Mouse (Mus musculus): ENCODE measurements around the gene Nudt3. TPM values are rescaled to one million over a fixed set of nuclear protein-coding genes. Genes with fewer than 3 reads are reported as not detected.

The Nudt3 gene
- polyA plus RNA-seq, 1 experiment = 43.2 TPM

DNA sequence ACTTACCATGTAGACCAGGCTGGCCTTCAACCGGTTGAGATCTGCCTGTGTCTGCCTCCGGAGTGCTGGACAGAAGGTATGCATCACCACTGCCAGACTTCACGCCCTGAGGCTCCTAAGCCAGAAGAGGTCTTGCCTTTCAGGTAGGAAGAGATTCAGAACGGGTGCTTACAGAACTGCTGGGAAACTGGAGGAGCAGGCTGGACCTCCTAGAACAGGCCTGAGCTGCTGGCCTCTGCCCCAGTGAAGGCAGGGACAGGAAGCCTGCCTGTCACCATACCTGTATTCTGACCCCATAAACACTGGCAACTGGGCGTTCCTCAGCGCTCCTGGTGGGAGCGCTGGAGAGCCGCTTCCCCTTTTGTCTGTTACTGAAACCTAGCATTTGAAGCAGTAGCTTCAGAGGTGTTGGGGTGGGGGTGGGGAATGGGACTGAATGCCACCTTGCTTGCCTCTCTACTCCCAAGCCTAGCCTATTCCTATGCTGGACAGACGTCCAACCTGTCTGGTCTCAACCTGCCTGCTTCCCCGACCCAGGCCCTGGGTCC, 71.8 kb downstream of the Nudt3 start:
- no peak for DNase-seq (ENCODE audit: low read depth in 1 of 2, low spot score in 2 of 2)
- Histone ChIP-seq H3K27me3 (ENCODE audit: control insufficient read depth, insufficient read depth, low read length) (no peaks in the 10 kb centered on the region), H3K36me3 (ENCODE audit: control insufficient read depth, insufficient read depth, low read length) (no peaks in the 10 kb centered on the region), H3K4me3 (ENCODE audit: extremely low read depth, insufficient read depth, insufficient read length) (no peak overlapping the region), H3K4me1 (ENCODE audit: control insufficient read depth, insufficient read depth, insufficient read length) (peaks cover 13% of the 10 kb centered on the region), H3K27ac (ENCODE audit: insufficient read depth, low read length) (no peak overlapping the region)
- 61% methylated on average over 10 of the region's 10 CpGs for WGBS
- TF ChIP-seq CTCF (IDR thresholded peaks at IDR 0.05; ENCODE audit: extremely low read depth, insufficient read depth, insufficient read length, insufficient replicate concordance) = no peak
- TF ChIP-seq POLR2A (IDR thresholded peaks at IDR 0.05; ENCODE audit: low read depth, low read length) = no peak

DNA sequence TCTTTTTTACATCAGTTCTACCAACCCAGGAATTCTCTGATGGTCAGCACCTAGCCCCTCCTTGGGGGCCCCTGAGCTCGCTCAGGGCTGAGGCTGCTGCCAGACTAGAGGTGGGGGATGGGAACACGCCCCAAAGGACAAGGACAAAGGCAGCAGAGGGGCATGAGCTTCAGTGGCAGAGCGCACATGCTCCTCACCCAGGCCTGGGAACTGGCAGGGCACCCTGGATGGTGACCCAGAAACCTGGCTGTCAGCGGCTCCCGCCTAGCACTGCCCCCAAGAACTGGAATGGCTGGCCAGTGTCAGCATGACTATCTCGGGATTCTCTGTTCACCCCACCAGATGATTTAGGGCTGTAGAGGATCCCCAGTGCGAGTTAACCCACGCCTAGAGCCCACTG, 74.1 kb downstream of the Nudt3 start:
- Histone ChIP-seq H3K4me1 (ENCODE audit: control insufficient read depth, insufficient read depth, insufficient read length) (no peaks in the 10 kb centered on the region), H3K36me3 (ENCODE audit: control insufficient read depth, insufficient read depth, low read length) (no peaks in the 10 kb centered on the region), H3K4me3 (ENCODE audit: extremely low read depth, insufficient read depth, insufficient read length) (no peak overlapping the region), H3K27me3 (ENCODE audit: control insufficient read depth, insufficient read depth, low read length) (no peaks in the 10 kb centered on the region), H3K27ac (ENCODE audit: insufficient read depth, low read length) (no peak overlapping the region)
- WGBS = 63% methylated on average over 8 of the region's 8 CpGs
- no peak for DNase-seq (ENCODE audit: low read depth in 1 of 2, low spot score in 2 of 2)
- TF ChIP-seq POLR2A (IDR thresholded peaks at IDR 0.05; ENCODE audit: low read depth, low read length) (no peak), CTCF (IDR thresholded peaks at IDR 0.05; ENCODE audit: extremely low read depth, insufficient read depth, insufficient read length, insufficient replicate concordance) (no peak)

DNA sequence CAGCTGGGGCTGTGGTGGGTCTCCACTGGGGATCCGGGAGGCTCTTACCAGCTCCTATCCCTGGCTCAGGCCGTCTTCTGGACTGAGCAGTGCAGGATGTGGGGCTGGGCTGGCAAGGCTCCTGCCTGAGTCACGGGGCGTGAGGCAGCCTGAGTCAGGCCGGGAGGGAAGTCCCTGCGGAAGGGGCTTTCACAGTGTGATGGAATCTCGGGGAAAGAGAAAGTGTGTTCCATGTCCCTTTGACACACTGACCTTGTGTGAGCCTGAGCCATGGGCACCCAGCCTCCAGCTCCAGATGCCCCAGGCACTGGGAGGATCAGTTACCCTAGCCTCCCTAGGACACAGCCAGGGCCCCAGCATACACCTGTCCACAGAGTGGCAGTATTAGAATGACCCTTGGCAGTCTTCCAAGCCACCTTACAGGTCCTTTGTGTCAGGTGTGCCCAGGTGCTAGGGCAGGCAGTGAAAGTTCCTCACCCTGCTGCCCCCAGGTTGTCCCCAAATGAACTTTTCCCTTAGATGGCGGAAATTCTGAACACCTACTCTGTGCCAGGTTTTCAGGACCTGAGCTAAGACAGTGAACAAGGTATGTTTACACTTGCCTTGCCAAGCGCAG, 75.9 kb downstream of the Nudt3 start:
- Histone ChIP-seq H3K36me3 (ENCODE audit: control insufficient read depth, insufficient read depth, low read length) (no peaks in the 10 kb centered on the region), H3K27ac (ENCODE audit: insufficient read depth, low read length) (no peak overlapping the region), H3K27me3 (ENCODE audit: control insufficient read depth, insufficient read depth, low read length) (no peaks in the 10 kb centered on the region), H3K4me3 (ENCODE audit: extremely low read depth, insufficient read depth, insufficient read length) (no peak overlapping the region), H3K4me1 (ENCODE audit: control insufficient read depth, insufficient read depth, insufficient read length) (no peaks in the 10 kb centered on the region)
- TF ChIP-seq CTCF (IDR thresholded peaks at IDR 0.05; ENCODE audit: extremely low read depth, insufficient read depth, insufficient read length, insufficient replicate concordance) = no peak
- no peak for TF ChIP-seq POLR2A (IDR thresholded peaks at IDR 0.05; ENCODE audit: low read depth, low read length)
- 78% methylated on average over 9 of the region's 9 CpGs for WGBS
- no peak for DNase-seq (ENCODE audit: low read depth in 1 of 2, low spot score in 2 of 2)

DNA sequence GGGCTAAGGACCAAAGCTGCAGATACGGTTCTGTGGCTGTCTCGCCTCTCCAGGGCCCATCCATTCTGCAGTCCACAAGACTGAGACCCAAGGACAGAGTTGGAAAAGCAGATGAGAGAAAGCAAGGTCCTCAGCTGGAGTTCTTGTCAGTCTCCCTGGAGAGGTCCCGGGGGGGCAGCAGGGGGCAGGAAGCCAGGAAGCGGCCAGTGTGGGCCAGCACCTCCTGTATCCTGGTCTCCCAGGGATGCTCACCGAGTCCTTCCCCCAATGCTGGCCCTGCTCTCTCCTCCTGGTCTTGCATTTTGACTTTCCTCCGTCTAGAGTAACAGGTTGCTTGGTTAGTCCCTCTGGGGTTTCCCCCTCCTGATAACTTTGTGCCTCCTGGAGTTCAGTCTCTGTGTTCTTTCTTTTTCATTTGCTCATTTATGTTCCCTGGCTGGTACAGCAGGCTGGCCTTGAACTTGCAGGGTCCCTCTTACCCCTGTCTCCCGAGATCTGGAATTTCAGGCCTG, 76.7 kb downstream of the Nudt3 start:
- H3K4me3 ChIP-seq (ENCODE audit: extremely low read depth, insufficient read depth, insufficient read length) = no peak overlapping the region
- no peaks in the 10 kb centered on the region for H3K4me1 ChIP-seq (ENCODE audit: control insufficient read depth, insufficient read depth, insufficient read length)
- 73% methylated on average over 7 of the region's 7 CpGs for WGBS
- H3K27ac ChIP-seq (ENCODE audit: insufficient read depth, low read length) = no peak overlapping the region
- H3K27me3 ChIP-seq (ENCODE audit: control insufficient read depth, insufficient read depth, low read length) = no peaks in the 10 kb centered on the region
- no peaks in the 10 kb centered on the region for H3K36me3 ChIP-seq (ENCODE audit: control insufficient read depth, insufficient read depth, low read length)
- no peak for DNase-seq (ENCODE audit: low read depth in 1 of 2, low spot score in 2 of 2)
- TF ChIP-seq POLR2A (IDR thresholded peaks at IDR 0.05; ENCODE audit: low read depth, low read length) = no peak
- no peak for TF ChIP-seq CTCF (IDR thresholded peaks at IDR 0.05; ENCODE audit: extremely low read depth, insufficient read depth, insufficient read length, insufficient replicate concordance)

DNA sequence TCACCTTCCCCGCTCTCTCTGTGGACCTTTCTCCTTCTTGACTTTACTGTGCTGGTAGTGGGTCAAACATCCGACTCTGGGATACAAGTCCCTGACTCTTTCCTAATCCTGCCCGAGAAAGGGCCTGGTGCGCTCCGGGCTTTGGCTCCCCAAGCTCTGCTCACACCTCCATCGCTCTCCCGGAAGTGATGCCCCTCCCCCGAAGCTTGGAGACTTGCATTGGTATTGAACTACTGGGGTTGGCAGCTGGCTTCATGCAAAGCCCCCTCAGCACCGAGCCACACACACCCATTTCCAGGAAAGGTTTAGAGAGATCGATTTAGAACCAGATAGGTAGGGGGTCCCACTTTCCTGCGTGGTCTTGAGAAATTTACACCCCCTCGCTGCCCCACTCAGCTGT, 77.3 kb downstream of the Nudt3 start:
- 77% methylated on average over 12 of the region's 12 CpGs for WGBS
- Histone ChIP-seq H3K36me3 (ENCODE audit: control insufficient read depth, insufficient read depth, low read length) (no peaks in the 10 kb centered on the region), H3K27me3 (ENCODE audit: control insufficient read depth, insufficient read depth, low read length) (no peaks in the 10 kb centered on the region), H3K27ac (ENCODE audit: insufficient read depth, low read length) (no peak overlapping the region), H3K4me1 (ENCODE audit: control insufficient read depth, insufficient read depth, insufficient read length) (no peaks in the 10 kb centered on the region), H3K4me3 (ENCODE audit: extremely low read depth, insufficient read depth, insufficient read length) (no peak overlapping the region)
- TF ChIP-seq POLR2A (IDR thresholded peaks at IDR 0.05; ENCODE audit: low read depth, low read length) (no peak), CTCF (IDR thresholded peaks at IDR 0.05; ENCODE audit: extremely low read depth, insufficient read depth, insufficient read length, insufficient replicate concordance) (no peak)
- DNase-seq (ENCODE audit: low read depth in 1 of 2, low spot score in 2 of 2) = no peak

DNA sequence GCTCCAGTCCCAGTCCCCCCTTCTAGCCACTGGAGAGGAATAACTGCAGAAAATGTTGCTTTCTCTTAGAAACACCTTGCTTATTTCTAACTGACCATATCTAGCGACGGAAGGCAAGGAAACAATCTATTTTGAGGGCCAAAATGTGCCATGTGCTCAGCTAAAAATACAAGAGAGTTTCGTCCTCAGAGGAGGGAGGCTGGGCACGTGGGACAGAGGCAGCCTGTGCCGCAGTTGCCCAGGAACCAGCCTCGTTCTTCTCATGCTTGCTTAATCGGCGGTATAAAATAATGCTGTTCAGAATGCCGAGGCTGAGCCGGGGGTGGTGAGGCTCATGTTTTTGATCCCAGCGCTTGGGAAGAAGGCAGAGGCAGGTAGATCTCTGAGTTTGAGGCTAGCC, 78.7 kb downstream of the Nudt3 start:
- Histone ChIP-seq H3K4me1 (ENCODE audit: control insufficient read depth, insufficient read depth, insufficient read length) (no peaks in the 10 kb centered on the region), H3K27ac (ENCODE audit: insufficient read depth, low read length) (no peak overlapping the region), H3K4me3 (ENCODE audit: extremely low read depth, insufficient read depth, insufficient read length) (no peak overlapping the region), H3K27me3 (ENCODE audit: control insufficient read depth, insufficient read depth, low read length) (no peaks in the 10 kb centered on the region), H3K36me3 (ENCODE audit: control insufficient read depth, insufficient read depth, low read length) (no peaks in the 10 kb centered on the region)
- 88% methylated on average over 11 of the region's 11 CpGs for WGBS
- TF ChIP-seq CTCF (IDR thresholded peaks at IDR 0.05; ENCODE audit: extremely low read depth, insufficient read depth, insufficient read length, insufficient replicate concordance) = no peak
- no peak for TF ChIP-seq POLR2A (IDR thresholded peaks at IDR 0.05; ENCODE audit: low read depth, low read length)
- DNase-seq (ENCODE audit: low read depth in 1 of 2, low spot score in 2 of 2) = no peak

DNA sequence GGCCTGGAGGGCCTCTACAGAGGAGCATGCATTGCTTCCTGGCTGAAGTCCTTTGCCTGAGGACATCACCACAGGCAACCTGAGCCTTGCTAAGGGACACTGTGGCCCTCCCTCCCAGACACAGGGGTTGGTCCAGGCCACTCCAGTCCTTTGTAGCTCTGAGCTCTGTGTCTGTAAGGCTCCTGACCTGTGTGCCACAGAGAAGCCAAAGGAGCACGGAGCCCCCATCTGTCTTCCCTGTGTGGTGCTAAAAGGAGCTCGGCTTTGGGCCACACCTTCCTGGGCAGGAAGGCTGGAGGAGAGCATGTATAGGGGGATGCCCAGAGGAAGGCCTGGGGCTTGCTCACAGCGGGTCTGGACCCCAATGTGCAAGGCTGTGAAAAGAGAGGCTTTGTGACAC, 81.3 kb downstream of the Nudt3 start:
- H3K27ac ChIP-seq (ENCODE audit: insufficient read depth, low read length) = no peak overlapping the region
- H3K4me1 ChIP-seq (ENCODE audit: control insufficient read depth, insufficient read depth, insufficient read length) = no peaks in the 10 kb centered on the region
- TF ChIP-seq POLR2A (IDR thresholded peaks at IDR 0.05; ENCODE audit: low read depth, low read length) (no peak), CTCF (IDR thresholded peaks at IDR 0.05; ENCODE audit: extremely low read depth, insufficient read depth, insufficient read length, insufficient replicate concordance) (no peak)
- DNase-seq (ENCODE audit: low read depth in 1 of 2, low spot score in 2 of 2) = no peak
- H3K4me3 ChIP-seq (ENCODE audit: extremely low read depth, insufficient read depth, insufficient read length) = no peak overlapping the region
- 94% methylated on average over 3 of the region's 3 CpGs for WGBS
- H3K27me3 ChIP-seq (ENCODE audit: control insufficient read depth, insufficient read depth, low read length) = no peaks in the 10 kb centered on the region
- H3K36me3 ChIP-seq (ENCODE audit: control insufficient read depth, insufficient read depth, low read length) = no peaks in the 10 kb centered on the region
